Mouse (Mus musculus) cortical plate, adult 2 months (tissue): ENCODE results near the gene Slc36a3.

Experiments used
- CTCF ChIP-seq: fragments of 200-500 bp; IDR thresholded peaks from 2 replicates; pipeline ENCODE4 v1.5.1; 2011; ENCODE audit warnings: mild to moderate bottlenecking, control low read depth, low read length; ENCODE audit not compliant: insufficient read depth; ENCODE audit errors: extremely low read depth
- POLR2A ChIP-seq: fragments of 200-500 bp; IDR thresholded peaks from 2 replicates; pipeline ENCODE4 v1.6.1; 2011; ENCODE audit warnings: mild to moderate bottlenecking, low read length, control low read depth; ENCODE audit not compliant: insufficient read depth; ENCODE audit errors: extremely low read depth

GRCm38 (mm10) chr11:55144011-55144410 lies 7.5 kb downstream of the Slc36a3 start:
- TF ChIP-seq CTCF (no peak), POLR2A (no peak)
